Mouse (Mus musculus) brain, embryonic 14.5 days (tissue): Measurements from ENCODE around the gene Rnf43.

Source experiments
- CTCF ChIP-seq: fragments of 200-500 bp; IDR thresholded peaks from 2 replicates; pipeline ENCODE4 v1.5.1; 2012; ENCODE audit warnings: inconsistent platforms, mild to moderate bottlenecking, moderate library complexity, borderline replicate concordance; ENCODE audit not compliant: insufficient read depth, insufficient read length; ENCODE audit errors: extremely low read depth
- POLR2A ChIP-seq: fragments of 200-500 bp; IDR thresholded peaks from 2 replicates; pipeline ENCODE4 v1.6.1; 2012; ENCODE audit warnings: mild to moderate bottlenecking, inconsistent platforms, borderline replicate concordance; ENCODE audit not compliant: poor library complexity, insufficient read depth, insufficient read length, severe bottlenecking; ENCODE audit errors: extremely low read depth

DNA sequence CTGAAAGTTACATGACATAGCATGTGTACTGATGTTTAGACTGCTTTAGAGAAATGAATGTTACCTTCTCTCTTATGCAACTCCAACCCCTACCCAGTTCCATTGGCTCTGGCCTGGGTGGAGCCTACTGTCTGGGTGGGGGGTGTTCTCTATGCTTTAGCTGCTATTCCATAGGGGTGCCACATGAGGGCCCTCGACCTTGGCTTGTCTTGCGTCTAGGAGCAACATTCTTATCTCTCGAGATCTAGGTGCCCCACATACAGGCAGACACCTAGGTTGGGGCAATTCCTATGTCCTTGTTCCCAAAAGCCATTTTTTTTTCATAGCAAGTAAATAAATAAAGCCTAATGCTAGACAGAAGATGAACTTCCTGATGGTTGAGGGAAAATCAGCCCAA is 97.1 kb downstream of the Rnf43 start:
- TF ChIP-seq CTCF (peak; percentile 28; the same call in 1 of the 2 replicates), POLR2A (no peak)
